Mouse (Mus musculus) neural tube, embryonic 11.5 days (tissue): ENCODE measurements at regions not wholly inside any gene's neighbourhood (a gene's known extent, or its start where the extent isn't known, plus 50 kb on each side); places are given as distances from the start of the nearest gene placed in this dataset.
A peak's percentile ranks its signal among the peaks of the same experiment; 100 is the strongest.

Experiments used
- ATAC-seq: fragments of 200-750 bp; cut with Nextera tagmentation; 2 replicates; pipeline ENCODE4 v1.8.0; 2017; ENCODE audit warnings: moderate number of reproducible peaks, mild to moderate bottlenecking, moderate TSS enrichment, moderate library complexity; ENCODE audit not compliant: insufficient read depth, low FRiP score, low TSS enrichment
- DNase-seq: peaks from one replicate; pipeline ENCODE4 v3.0.0-alpha.2; 2015; ENCODE audit warnings: low spot score
- H3K27ac ChIP-seq: fragments of 300-500 bp; sonication (generic); 2 replicates; pipeline ENCODE4 v1.5.1; 2014; ENCODE audit warnings: low read depth, mild to moderate bottlenecking, low read length
- H3K27me3 ChIP-seq: fragments of 300-500 bp; sonication (generic); 2 replicates; pipeline ENCODE4 v1.6.1; 2014; ENCODE audit warnings: mild to moderate bottlenecking, low read length, mixed read lengths; ENCODE audit not compliant: control insufficient read depth, insufficient read depth
- H3K36me3 ChIP-seq: fragments of 300-500 bp; sonication (generic); 2 replicates; pipeline ENCODE4 v1.6.1; 2014; ENCODE audit warnings: mild to moderate bottlenecking, low read length, moderate library complexity, mixed read lengths; ENCODE audit not compliant: control insufficient read depth, insufficient read depth
- H3K4me1 ChIP-seq: fragments of 300-500 bp; sonication (generic); 2 replicates; pipeline ENCODE4 v1.6.1; 2014; ENCODE audit warnings: low read length, mixed read lengths; ENCODE audit not compliant: control insufficient read depth, insufficient read depth
- H3K4me2 ChIP-seq: fragments of 300-500 bp; sonication (generic); 2 replicates; pipeline ENCODE4 v1.6.1; 2014; ENCODE audit warnings: low read depth, mild to moderate bottlenecking, moderate library complexity
- H3K4me3 ChIP-seq: fragments of 300-500 bp; sonication (generic); 2 replicates; pipeline ENCODE4 v1.5.1; 2014; ENCODE audit warnings: low read depth, low read length
- H3K9ac ChIP-seq: fragments of 300-500 bp; sonication (generic); 2 replicates; pipeline ENCODE4 v1.6.1; 2014; ENCODE audit warnings: mild to moderate bottlenecking, low read length
- H3K9me3 ChIP-seq: fragments of 300-500 bp; sonication (generic); 2 replicates; pipeline ENCODE4 v1.6.1; 2016; ENCODE audit warnings: low read length; ENCODE audit not compliant: control insufficient read depth
- WGBS: fragments of 180-500 bp; shearing (Covaris S2); extraction: QIAGEN DNeasy Blood & Tissue Kit; methylation state at CpG from one replicate; pipeline ENCODE4 v1.1.7; 2014; 5-methylcytosine and 5-hydroxymethylcytosine counted together

DNA sequence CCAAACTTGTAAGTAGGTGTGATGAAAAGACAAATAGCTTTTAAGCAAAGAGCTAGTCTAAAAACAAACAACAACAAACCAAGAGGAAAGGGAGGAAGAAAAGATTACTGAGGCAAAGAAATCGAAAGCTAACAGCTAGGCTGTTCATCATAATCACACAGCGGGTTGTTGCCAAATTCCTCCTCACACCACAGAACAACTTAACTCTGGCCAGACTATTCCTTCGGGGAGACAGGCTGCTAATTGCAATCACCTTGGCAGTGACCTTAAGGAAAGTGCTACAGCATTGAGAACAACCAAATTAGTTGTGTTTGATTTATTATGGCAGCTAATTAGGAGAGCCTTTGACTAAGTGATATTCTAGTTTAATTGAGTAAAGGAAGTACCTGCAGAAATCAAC is 194.4 kb upstream of the Smlr1 start:
- Histone ChIP-seq H3K9me3 (no peaks in the 10 kb centered on the region), H3K27ac (no peak overlapping the region), H3K9ac (no peak overlapping the region), H3K27me3 (no peaks in the 10 kb centered on the region), H3K4me3 (no peak overlapping the region), H3K4me1 (no peaks in the 10 kb centered on the region), H3K4me2 (no peak overlapping the region), H3K36me3 (no peaks in the 10 kb centered on the region)
- ATAC-seq, result no peak
- 52% methylated on average over 3 of the region's 3 CpGs for WGBS
- DNase-seq, result no peak

DNA sequence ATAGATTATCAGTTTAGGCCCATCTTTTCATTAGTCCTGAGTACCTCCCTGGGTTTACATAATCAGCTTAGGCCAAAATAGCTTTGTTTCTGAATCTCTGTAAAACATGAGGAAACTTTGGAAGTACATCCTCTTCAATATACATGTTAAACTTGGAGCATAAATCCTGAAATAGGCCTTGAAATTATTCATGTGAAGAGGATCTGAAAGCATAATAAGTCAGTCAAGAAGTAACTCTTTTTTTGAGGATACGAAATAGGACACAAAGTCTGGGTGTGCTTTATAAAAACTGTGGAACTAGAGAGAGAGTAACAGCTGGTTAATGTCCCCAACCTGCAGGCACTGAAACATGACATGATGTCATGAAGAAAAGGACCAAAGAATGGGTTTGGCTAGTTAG is 187.9 kb upstream of the Smlr1 start:
- no peak overlapping the region for H3K4me3 ChIP-seq
- no peaks in the 10 kb centered on the region for H3K27me3 ChIP-seq
- H3K27ac ChIP-seq, result no peak overlapping the region
- H3K36me3 ChIP-seq, result no peaks in the 10 kb centered on the region
- H3K4me1 ChIP-seq, result no peaks in the 10 kb centered on the region
- ATAC-seq, result no peak
- no peaks in the 10 kb centered on the region for H3K9me3 ChIP-seq
- H3K4me2 ChIP-seq, result no peak overlapping the region
- H3K9ac ChIP-seq, result no peak overlapping the region
- DNase-seq, result no peak
- WGBS, result 85% methylated on average over 1 of the region's 1 CpGs

DNA sequence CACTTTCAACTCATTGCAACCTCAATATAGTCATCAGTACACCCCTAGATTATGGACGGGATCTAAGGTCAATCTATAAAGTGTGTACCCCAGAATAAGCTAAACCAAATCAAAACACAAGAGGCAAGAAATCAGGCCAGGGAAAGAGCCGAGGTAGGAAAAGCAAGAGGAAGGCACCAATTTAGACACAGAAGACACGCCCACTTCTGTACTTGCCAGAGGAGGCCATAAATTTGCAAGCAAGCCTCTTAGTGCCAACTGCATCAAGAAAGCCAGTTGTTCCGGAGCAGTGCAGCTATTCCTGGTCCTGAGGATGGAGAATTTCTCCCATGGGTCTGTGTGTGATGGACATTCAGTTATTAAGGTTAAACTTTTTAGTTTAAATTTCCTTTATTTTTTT is 179.7 kb upstream of the Smlr1 start:
- no peak overlapping the region for H3K4me3 ChIP-seq
- no peak overlapping the region for H3K27ac ChIP-seq
- no peak overlapping the region for H3K9ac ChIP-seq
- no peak for DNase-seq
- ATAC-seq, result no peak
- no peaks in the 10 kb centered on the region for H3K4me1 ChIP-seq
- no peaks in the 10 kb centered on the region for H3K9me3 ChIP-seq
- H3K4me2 ChIP-seq, result no peak overlapping the region
- H3K36me3 ChIP-seq, result no peaks in the 10 kb centered on the region
- WGBS, result 58% methylated on average over 4 of the region's 4 CpGs
- no peaks in the 10 kb centered on the region for H3K27me3 ChIP-seq

DNA sequence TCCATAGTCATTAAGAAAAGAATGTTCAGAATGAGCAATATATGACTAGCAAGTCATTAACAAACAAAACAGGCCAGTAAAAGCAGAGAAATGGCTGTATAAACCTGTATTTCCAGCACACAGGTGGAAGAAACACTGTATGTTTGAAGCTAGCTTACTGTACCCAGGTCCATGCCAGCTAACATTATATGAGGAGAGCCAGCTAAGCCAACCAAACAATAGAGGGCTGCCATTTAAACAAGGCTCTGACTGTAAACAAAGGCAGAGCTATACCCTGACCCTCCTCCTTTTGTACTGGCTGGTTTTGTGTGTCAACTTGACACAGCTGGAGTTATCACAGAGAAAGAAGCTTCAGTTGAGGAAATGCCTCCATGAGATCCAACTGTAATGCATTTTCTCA is 178.6 kb upstream of the Smlr1 start:
- no peaks in the 10 kb centered on the region for H3K27me3 ChIP-seq
- H3K9ac ChIP-seq, result no peak overlapping the region
- H3K27ac ChIP-seq, result no peak overlapping the region
- no peak overlapping the region for H3K4me3 ChIP-seq
- H3K4me1 ChIP-seq, result no peaks in the 10 kb centered on the region
- ATAC-seq (no peak), DNase-seq (no peak)
- H3K36me3 ChIP-seq, result no peaks in the 10 kb centered on the region
- no peaks in the 10 kb centered on the region for H3K9me3 ChIP-seq
- H3K4me2 ChIP-seq, result no peak overlapping the region

DNA sequence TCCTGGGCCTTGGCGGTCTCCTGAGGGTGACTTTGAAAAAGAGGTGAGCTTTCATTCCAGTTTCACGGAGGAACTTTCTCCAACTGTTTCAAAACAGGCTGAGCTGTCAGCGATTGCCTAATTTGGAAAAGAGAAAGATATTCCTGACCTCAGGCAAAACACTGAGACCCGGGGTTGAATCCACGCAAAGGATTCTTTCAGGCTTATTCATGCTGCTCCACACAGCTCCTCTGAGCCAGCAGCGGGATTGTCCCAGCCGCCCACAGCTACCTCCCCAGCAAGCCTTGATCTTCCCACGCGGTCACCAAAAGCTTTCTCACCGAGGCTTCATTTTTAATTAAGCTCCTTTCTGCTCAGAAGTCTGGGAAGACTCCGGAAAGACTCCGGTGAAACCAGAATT is 178.0 kb upstream of the Smlr1 start:
- Histone ChIP-seq H3K36me3 (no peaks in the 10 kb centered on the region), H3K4me1 (no peaks in the 10 kb centered on the region), H3K9me3 (no peaks in the 10 kb centered on the region), H3K9ac (no peak overlapping the region), H3K4me3 (no peak overlapping the region), H3K4me2 (no peak overlapping the region), H3K27me3 (no peaks in the 10 kb centered on the region), H3K27ac (no peak overlapping the region)
- 85% methylated on average over 12 of the region's 12 CpGs for WGBS
- DNase-seq (no peak), ATAC-seq (no peak)

DNA sequence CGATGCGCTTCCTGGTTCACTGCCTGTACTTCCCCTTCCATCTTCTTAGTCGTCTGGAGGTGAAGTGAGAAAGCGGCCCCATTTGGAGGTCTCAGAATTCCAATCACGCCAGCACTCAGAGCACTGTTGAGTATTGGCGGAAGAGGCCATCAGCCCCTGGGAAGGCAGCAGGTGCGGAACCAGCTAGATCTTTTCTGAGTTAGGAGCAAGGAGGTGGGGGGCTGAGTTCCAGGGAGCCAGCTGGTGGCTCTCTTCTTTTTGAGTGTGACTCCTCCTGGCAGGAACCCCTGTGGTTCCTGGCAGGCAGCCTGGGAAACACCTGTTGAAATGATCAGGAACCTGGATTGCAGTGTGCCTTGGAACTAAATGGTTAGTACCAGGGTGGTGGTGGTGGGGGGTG is 171.9 kb upstream of the Smlr1 start:
- Histone ChIP-seq H3K27ac (no peak overlapping the region), H3K4me2 (no peak overlapping the region), H3K9me3 (no peaks in the 10 kb centered on the region), H3K4me3 (no peak overlapping the region), H3K9ac (no peak overlapping the region), H3K27me3 (no peaks in the 10 kb centered on the region), H3K4me1 (no peaks in the 10 kb centered on the region), H3K36me3 (no peaks in the 10 kb centered on the region)
- ATAC-seq, result no peak
- 50% methylated on average over 7 of the region's 7 CpGs for WGBS
- DNase-seq, result peak; percentile 10

DNA sequence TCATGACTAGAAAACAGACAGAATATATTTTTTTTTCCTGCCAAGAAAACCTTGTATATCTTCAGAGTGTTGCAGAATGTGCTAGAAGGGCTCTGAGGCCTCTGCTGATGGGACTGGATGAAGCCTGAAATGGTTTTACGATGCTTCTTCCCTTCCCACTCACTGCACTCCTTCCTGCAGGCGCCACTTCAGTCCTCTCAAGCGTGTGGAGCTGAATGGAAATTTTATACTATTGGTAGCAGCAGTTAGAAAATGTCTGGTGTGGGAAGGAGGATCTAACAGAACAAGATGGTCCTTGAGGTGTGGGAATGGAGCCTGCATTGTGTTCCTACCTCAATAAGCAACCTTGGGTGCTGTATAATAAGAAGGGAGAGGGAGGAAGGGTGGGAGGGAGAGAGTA is 166.1 kb upstream of the Smlr1 start:
- no peaks in the 10 kb centered on the region for H3K27me3 ChIP-seq
- H3K4me1 ChIP-seq, result no peaks in the 10 kb centered on the region
- H3K9ac ChIP-seq, result no peak overlapping the region
- H3K27ac ChIP-seq, result no peak overlapping the region
- ATAC-seq (no peak), DNase-seq (no peak)
- H3K4me2 ChIP-seq, result no peak overlapping the region
- WGBS, result 83% methylated on average over 3 of the region's 3 CpGs
- no peak overlapping the region for H3K4me3 ChIP-seq
- no peaks in the 10 kb centered on the region for H3K9me3 ChIP-seq
- H3K36me3 ChIP-seq, result no peaks in the 10 kb centered on the region

DNA sequence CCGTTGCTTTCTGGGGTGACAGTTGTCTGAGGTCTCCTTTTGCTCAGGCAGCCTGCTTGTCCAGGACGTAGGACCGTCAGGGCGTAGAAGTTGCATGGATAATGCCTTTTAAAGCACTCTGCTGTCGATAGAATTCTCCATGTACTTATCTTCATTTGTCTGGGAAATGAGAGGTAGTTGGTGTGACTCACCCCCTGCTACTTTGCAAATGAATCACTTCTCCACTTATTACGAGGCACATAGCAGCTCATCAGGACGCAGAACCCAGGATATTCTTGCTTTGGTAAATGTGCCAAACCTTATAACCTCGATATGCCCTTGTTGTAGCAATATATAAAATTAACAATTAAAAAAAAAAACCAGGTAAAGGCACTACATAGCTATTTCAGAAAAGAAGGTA is 159.7 kb upstream of the Smlr1 start:
- Histone ChIP-seq H3K36me3 (no peaks in the 10 kb centered on the region), H3K4me1 (no peaks in the 10 kb centered on the region), H3K27me3 (no peaks in the 10 kb centered on the region), H3K4me2 (no peak overlapping the region), H3K27ac (no peak overlapping the region), H3K9ac (no peak overlapping the region), H3K4me3 (no peak overlapping the region), H3K9me3 (no peaks in the 10 kb centered on the region)
- no peak for DNase-seq
- ATAC-seq, result no peak
- WGBS, result 79% methylated on average over 8 of the region's 8 CpGs

DNA sequence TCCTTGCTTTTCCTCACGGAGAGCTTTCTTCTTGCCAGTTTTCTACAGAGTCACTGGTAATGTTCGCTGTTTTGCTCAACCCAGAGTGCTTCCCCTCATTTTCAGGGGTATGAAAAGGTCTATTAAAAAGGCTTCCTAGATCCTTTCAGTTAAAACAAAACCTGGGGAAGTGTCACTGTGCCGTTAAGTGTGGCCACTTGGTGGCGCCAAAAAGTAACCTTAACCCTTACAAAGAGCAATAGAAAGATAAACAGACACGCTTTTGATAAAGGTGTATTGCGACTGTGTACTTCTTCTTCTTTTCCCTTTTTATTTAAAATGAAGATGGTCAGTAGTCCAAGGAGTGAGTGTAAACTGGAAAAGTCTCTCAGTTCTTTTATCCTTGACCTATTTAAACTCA is 145.2 kb upstream of the Smlr1 start:
- 23% methylated on average over 6 of the region's 6 CpGs for WGBS
- Histone ChIP-seq H3K4me2 (no peak overlapping the region), H3K27ac (no peak overlapping the region), H3K36me3 (no peaks in the 10 kb centered on the region), H3K27me3 (no peaks in the 10 kb centered on the region), H3K9ac (no peak overlapping the region), H3K4me3 (no peak overlapping the region), H3K4me1 (no peaks in the 10 kb centered on the region), H3K9me3 (no peaks in the 10 kb centered on the region)
- 0 out of 2 replicates have a peak, but pooled peaks have one; percentile 37 for ATAC-seq
- peak; percentile 80 for DNase-seq
